Mouse (Mus musculus) forebrain, embryonic 16.5 days (tissue): ENCODE data around the gene Cutc. TPM values are rescaled to one million over a fixed set of nuclear protein-coding genes. Genes with fewer than 3 reads are reported as not detected.

Experiments
- ATAC-seq: fragments of 200-750 bp; cut with Nextera tagmentation; 2 replicates; pipeline ENCODE4 v1.8.0; 2017; ENCODE audit warnings: mild to moderate bottlenecking, moderate library complexity
- H3K27ac ChIP-seq: fragments of 300-500 bp; sonication (generic); 2 replicates; pipeline ENCODE4 v1.5.1; 2014; ENCODE audit warnings: low read length, control low read depth
- H3K27me3 ChIP-seq: fragments of 300-500 bp; sonication (generic); replicated peaks from 2 replicates; pipeline ENCODE4 v1.6.1; 2014; ENCODE audit warnings: low read length; ENCODE audit not compliant: control insufficient read depth, insufficient read depth
- H3K36me3 ChIP-seq: fragments of 300-500 bp; sonication (generic); 2 replicates; pipeline ENCODE4 v1.6.1; 2014; ENCODE audit not compliant: control insufficient read depth, insufficient read depth
- H3K4me1 ChIP-seq: fragments of 300-500 bp; sonication (generic); replicated peaks from 2 replicates; pipeline ENCODE4 v1.6.1; 2014; ENCODE audit warnings: low read length; ENCODE audit not compliant: control insufficient read depth, insufficient read depth
- H3K4me2 ChIP-seq: fragments of 300-500 bp; sonication (generic); 2 replicates; pipeline ENCODE4 v1.6.1; 2014; ENCODE audit warnings: mild to moderate bottlenecking, low read length, control low read depth
- H3K4me3 ChIP-seq: fragments of 300-500 bp; sonication (generic); replicated peaks from 2 replicates; pipeline ENCODE4 v1.5.1; 2014; ENCODE audit warnings: mild to moderate bottlenecking, low read length, control low read depth
- H3K9ac ChIP-seq: fragments of 300-500 bp; sonication (generic); replicated peaks from 2 replicates; pipeline ENCODE4 v1.6.1; 2014; ENCODE audit warnings: low read depth, low read length, control low read depth
- H3K9me3 ChIP-seq: fragments of 300-500 bp; sonication (generic); 2 replicates; pipeline ENCODE4 v1.6.1; 2016; ENCODE audit warnings: low read length; ENCODE audit not compliant: control insufficient read depth
- WGBS: fragments of 180-500 bp; shearing (Covaris S2); extraction: QIAGEN DNeasy Blood & Tissue Kit; methylation state at CpG from one replicate; pipeline ENCODE4 v1.1.7; 2014; 5-methylcytosine and 5-hydroxymethylcytosine counted together
- polyA plus RNA-seq: library from polyadenylated mRNA; unstranded; fragments of >200 nt; fragmentation: Nextera tagmentation; extraction: Ambion mirVana; gene quantifications from 2 replicates; pipeline ENCODE4 v1.2.1, GENCODE M21; 2015

The Cutc gene
- polyA plus RNA-seq, 1 experiment from 2014 or later = 7.8 TPM

DNA sequence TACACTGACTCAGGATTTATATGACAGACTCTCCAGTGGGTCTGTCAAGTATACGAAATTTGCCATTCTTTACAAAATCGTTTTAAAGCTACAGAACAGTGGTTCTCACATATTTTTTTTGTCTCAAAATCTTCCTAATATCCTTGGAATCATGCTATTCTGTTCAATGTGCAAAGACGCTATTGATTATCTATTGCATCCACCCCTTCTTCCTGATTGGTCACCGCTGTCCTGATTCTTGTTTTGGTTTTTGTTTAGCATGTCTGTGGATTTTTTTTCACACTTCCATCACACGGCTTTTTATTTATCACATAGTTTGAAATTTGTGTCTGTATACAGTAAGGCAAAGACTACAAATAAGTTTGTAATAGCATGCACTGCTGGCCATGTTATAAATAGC, 13.7 kb downstream of the Cutc start:
- Histone ChIP-seq H3K4me3 (no peak overlapping the region), H3K9me3 (no peaks in the 10 kb centered on the region), H3K4me2 (no peak overlapping the region), H3K9ac (no peak overlapping the region), H3K4me1 (no peaks in the 10 kb centered on the region), H3K36me3 (no peaks in the 10 kb centered on the region), H3K27me3 (no peaks in the 10 kb centered on the region), H3K27ac (no peak overlapping the region)
- no peak for ATAC-seq
- WGBS = 91% methylated on average over 5 of the region's 5 CpGs

DNA sequence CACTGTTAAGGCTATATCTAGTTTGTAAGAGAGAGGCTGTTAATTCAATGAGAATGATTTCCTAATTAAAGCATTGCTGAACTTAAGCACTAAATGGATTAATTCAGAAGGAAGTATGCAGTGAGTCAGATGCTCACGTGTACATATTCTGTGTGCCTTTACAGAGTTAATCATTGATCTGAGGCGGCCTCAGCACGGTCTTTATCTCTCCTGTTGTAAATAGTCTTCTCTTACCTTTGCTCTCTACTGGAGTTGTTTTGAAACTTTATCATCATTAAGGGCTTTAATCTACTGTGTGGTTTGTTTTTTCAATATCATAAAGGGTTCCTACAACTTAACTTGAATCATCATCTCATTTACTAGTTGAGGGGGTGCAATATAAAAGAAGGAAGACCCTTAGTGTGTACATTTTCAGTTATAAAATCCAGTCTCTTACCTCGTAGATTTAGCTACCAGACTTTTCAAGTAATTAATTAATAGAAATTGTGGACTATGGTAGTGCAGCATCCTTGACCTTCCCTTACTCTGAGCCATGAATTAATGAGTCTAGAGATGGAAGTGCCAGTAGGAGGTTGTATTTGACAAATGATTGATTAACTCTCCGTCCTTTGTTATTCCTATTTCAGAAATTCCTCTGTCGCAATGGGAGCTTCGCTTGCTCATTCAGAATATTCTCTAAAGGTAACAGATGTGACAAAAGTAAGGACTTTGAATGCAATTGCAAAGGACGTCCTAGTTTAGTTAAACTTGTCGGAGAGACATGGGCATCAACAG, 14.9 kb downstream of the Cutc start:
- Histone ChIP-seq H3K4me2 (no peak overlapping the region), H3K9me3 (no peaks in the 10 kb centered on the region), H3K27ac (no peak overlapping the region), H3K36me3 (no peaks in the 10 kb centered on the region), H3K9ac (no peak overlapping the region), H3K4me3 (no peak overlapping the region), H3K27me3 (no peaks in the 10 kb centered on the region), H3K4me1 (no peaks in the 10 kb centered on the region)
- ATAC-seq = no peak
- WGBS = 78% methylated on average over 9 of the region's 9 CpGs

DNA sequence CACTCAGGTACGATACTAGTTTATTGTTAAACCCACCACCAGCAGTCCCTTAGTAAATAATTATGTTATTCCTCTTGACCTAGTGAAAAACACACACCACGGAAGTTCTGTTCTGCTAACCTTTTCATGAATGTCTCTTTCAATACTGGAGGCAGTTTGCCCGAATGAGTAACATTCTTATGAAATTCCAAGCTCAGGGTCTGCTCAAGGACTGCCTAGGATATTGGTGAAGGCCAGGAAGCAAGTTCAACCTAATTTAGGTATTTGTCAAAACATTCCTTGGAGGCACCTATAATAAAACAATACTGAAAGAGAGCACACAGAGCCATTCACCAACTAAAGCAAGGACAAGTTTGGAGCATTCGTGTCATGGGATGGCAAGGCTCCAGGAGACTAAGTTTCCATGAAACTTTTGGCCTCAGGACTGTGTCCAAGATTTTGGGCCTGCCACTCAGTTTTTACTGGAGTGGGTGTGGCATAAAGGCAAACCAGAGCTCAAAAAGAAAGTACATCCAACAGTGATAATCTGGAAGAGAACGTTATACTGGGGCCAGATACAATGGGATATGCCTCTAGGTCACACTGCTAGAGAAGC, 16.7 kb downstream of the Cutc start:
- no peak overlapping the region for H3K27ac ChIP-seq
- no peak for ATAC-seq
- H3K36me3 ChIP-seq = no peaks in the 10 kb centered on the region
- no peak overlapping the region for H3K4me3 ChIP-seq
- H3K9ac ChIP-seq = no peak overlapping the region
- H3K4me1 ChIP-seq = no peaks in the 10 kb centered on the region
- no peaks in the 10 kb centered on the region for H3K27me3 ChIP-seq
- H3K4me2 ChIP-seq = no peak overlapping the region
- H3K9me3 ChIP-seq = no peaks in the 10 kb centered on the region
- 82% methylated on average over 5 of the region's 5 CpGs for WGBS

DNA sequence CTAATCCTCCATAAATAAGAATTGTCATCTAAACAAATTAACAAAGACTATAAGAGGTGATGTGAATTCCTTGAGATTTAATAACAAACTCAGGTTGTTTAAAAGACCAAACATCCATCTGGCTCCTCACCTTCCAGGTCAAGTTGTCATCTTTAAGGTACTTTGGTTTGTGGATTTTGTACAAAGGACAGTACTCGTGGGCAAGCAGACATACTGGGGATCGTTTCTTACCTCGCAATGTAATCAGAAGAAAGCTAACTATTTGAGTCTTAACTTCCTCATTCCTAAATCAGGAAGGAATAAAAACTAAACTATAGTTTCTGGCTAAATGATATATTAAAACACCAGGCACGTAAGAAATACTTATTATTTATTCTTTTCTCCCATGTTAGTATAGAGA, 17.8 kb downstream of the Cutc start:
- Histone ChIP-seq H3K36me3 (no peaks in the 10 kb centered on the region), H3K27ac (no peak overlapping the region), H3K9me3 (no peaks in the 10 kb centered on the region), H3K4me1 (no peaks in the 10 kb centered on the region), H3K4me2 (no peak overlapping the region), H3K9ac (no peak overlapping the region), H3K4me3 (no peak overlapping the region), H3K27me3 (no peaks in the 10 kb centered on the region)
- ATAC-seq = no peak
- WGBS = 94% methylated on average over 4 of the region's 4 CpGs

DNA sequence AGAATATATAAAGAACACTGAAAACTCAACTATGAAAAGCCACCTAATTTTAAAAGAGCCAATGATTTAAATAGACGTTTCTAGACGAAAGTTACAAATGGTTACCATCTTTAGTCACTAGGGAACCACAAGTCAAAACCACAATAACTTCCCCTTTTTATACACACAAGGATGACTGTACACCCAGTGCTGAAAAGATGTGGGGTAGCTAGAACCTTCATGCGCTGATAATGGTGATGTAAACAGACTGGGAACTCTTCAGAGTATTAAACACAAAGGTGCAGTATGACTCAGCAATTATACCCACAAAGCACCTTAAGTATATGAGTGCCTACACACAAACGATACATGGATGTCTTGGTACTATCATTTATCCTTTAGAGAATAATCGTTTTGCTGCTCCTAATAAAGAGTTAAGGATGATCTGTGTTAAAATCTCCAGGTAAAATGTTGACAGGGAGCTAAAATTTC, 18.7 kb downstream of the Cutc start:
- ATAC-seq = no peak
- no peak overlapping the region for H3K27ac ChIP-seq
- no peak overlapping the region for H3K9ac ChIP-seq
- H3K27me3 ChIP-seq = no peaks in the 10 kb centered on the region
- H3K4me1 ChIP-seq = no peaks in the 10 kb centered on the region
- H3K4me3 ChIP-seq = no peak overlapping the region
- WGBS = 91% methylated on average over 5 of the region's 5 CpGs
- no peaks in the 10 kb centered on the region for H3K36me3 ChIP-seq
- H3K9me3 ChIP-seq = no peaks in the 10 kb centered on the region
- no peak overlapping the region for H3K4me2 ChIP-seq

DNA sequence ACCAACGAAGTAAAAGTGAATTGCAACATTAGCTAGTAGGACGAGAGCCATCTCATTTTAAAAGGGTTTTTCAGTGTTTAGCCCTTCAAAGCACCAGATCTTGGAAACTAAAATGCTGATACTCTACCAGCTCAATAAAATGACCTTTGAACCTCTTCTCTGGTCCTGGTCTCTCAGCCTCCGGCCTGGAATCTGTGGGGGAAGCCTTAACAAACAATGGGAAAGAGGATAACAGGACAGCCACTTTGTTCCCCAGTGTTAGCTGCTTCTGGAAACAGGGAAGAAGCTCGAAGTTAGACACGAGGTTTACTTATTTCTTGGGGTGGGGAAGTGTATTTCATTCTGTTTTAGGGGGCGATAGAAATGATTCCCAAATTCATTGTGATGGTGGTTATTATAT, 19.5 kb downstream of the Cutc start:
- Histone ChIP-seq H3K9ac (no peak overlapping the region), H3K4me3 (no peak overlapping the region), H3K27me3 (no peaks in the 10 kb centered on the region), H3K4me1 (no peaks in the 10 kb centered on the region), H3K4me2 (no peak overlapping the region), H3K9me3 (no peaks in the 10 kb centered on the region), H3K27ac (no peak overlapping the region), H3K36me3 (no peaks in the 10 kb centered on the region)
- WGBS = 63% methylated on average over 6 of the region's 6 CpGs
- ATAC-seq = no peak

DNA sequence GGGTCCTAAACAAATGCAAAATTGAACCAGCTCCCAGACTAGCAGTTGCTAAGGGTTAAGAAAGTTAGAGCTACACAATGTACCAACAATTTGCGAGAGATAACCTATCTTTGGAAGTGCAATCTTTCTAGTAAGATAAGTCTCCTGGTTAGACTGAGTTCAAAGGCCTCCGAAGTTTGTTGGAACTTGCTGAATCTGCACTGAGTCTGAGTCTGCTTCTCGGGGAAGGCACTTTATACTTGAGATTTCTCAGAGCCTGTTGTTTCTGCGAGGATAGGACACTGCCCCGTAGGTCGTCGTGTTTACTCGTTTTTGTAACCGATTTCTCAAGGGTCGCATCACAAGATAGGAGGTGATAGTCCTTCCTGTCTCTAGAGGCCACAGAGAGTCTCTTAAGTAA, 22.6 kb downstream of the Cutc start:
- WGBS = 87% methylated on average over 10 of the region's 10 CpGs
- no peak for ATAC-seq

DNA sequence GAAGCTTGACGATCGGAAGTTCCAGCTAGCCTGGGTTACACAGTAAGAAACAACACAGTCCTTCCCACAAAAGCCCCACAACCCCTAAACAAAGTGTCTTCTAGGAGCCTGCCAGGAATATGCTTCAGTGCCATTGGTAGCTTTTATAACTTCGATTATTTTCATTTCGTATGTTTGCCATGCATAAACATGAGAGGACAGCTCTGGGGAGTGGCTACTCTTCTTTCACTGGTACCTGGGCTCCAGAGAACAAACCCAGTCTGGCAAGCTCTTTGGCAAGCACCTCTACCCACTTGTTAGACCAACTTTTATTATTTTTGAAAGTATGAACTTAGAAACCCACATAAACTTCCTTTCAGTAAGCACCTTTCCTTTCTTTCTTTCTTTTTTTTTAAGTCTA, 23.8 kb downstream of the Cutc start:
- WGBS = 84% methylated on average over 4 of the region's 4 CpGs
- no peaks in the 10 kb centered on the region for H3K4me1 ChIP-seq
- no peak overlapping the region for H3K4me2 ChIP-seq
- ATAC-seq = no peak
- no peaks in the 10 kb centered on the region for H3K9me3 ChIP-seq
- no peak overlapping the region for H3K4me3 ChIP-seq
- no peak overlapping the region for H3K9ac ChIP-seq
- no peak overlapping the region for H3K27ac ChIP-seq
- H3K36me3 ChIP-seq = no peaks in the 10 kb centered on the region
- H3K27me3 ChIP-seq = no peaks in the 10 kb centered on the region

More for the DNA sequence above, 22.6 kb downstream of the Cutc start:
- no peaks in the 10 kb centered on the region for H3K9me3 ChIP-seq
- no peak overlapping the region for H3K9ac ChIP-seq
- H3K4me3 ChIP-seq = no peak overlapping the region
- no peaks in the 10 kb centered on the region for H3K27me3 ChIP-seq
- no peaks in the 10 kb centered on the region for H3K4me1 ChIP-seq
- H3K36me3 ChIP-seq = no peaks in the 10 kb centered on the region
- no peak overlapping the region for H3K27ac ChIP-seq
- H3K4me2 ChIP-seq = no peak overlapping the region

DNA sequence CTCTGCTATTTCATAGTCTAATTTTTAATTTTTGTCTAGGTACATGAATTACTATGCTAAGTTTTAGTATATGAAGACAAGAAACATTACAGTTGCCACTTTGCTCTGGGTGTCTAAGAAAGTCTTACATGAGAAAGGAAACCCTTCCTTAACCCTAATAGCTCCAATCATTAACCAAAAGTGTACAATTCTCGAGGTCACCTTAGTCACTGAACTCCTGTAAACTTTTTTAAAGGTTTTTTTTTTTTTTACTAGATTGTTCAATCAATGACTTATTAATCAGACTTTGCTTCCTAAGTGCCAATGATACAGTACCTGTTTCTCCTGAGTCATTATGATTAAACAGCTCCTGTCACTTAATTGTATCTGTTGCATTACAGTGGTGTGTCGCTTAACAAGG, 24.5 kb downstream of the Cutc start:
- Histone ChIP-seq H3K36me3 (no peaks in the 10 kb centered on the region), H3K9me3 (no peaks in the 10 kb centered on the region), H3K4me1 (no peaks in the 10 kb centered on the region), H3K4me2 (no peak overlapping the region), H3K4me3 (no peak overlapping the region), H3K27ac (no peak overlapping the region), H3K9ac (no peak overlapping the region), H3K27me3 (no peaks in the 10 kb centered on the region)
- no peak for ATAC-seq
- WGBS = 75% methylated on average over 2 of the region's 2 CpGs
